Mouse (Mus musculus) kidney, adult 18-20 months (tissue): ENCODE data around the gene Slc35a3.
"Not testable (repeated sequence)": the region's sequence is repeated elsewhere in the genome, so short reads cannot be mapped to it uniquely, and the experiment has no call there.

Source experiments
- DNase-seq: peaks from one replicate; pipeline ENCODE4 v3.0.0; 2021

Slc35a3 gene

GRCm38 (mm10) chr3:116695666-116695985, 17.0 kb downstream of the Slc35a3 start:
- no peak for DNase-seq

GRCm38 (mm10) chr3:116694955-116695665, 17.5 kb downstream of the Slc35a3 start:
- DNase-seq = no peak

- DNase-seq = no peak
These were observed 18.3 kb downstream of the Slc35a3 start for GRCm38 (mm10) chr3:116694312-116694711.

- DNase-seq = no peak
These were observed 31.5 kb downstream of the Slc35a3 start, which contains the start of gene Gm43191 for GRCm38 (mm10) chr3:116681160-116681559. Gene Gm43191 (minus strand): TSS chr3:116681260.

GRCm38 (mm10) chr3:116664281-116664680, 48.4 kb downstream of the Slc35a3 start:
- not testable (repeated sequence) for DNase-seq

- DNase-seq = peak; percentile 100
These were observed 50.2 kb downstream of the Slc35a3 start, which contains the start of gene Mfsd14a for GRCm38 (mm10) chr3:116662463-116662863. Gene Mfsd14a (minus strand): TSS chr3:116662677.

- no peak for DNase-seq
These were observed 50.7 kb downstream of the Slc35a3 start for GRCm38 (mm10) chr3:116661870-116662414.

GRCm38 (mm10) chr3:116661288-116661869, 51.3 kb downstream of the Slc35a3 start:
- no peak for DNase-seq

GRCm38 (mm10) chr3:116659856-116660430, 52.7 kb downstream of the Slc35a3 start:
- no peak for DNase-seq

- DNase-seq = no peak
These were observed 53.6 kb downstream of the Slc35a3 start for GRCm38 (mm10) chr3:116658928-116659565.

GRCm38 (mm10) chr3:116656184-116656965, 56.3 kb downstream of the Slc35a3 start:
- DNase-seq = no peak

GRCm38 (mm10) chr3:116654051-116654450, 58.6 kb downstream of the Slc35a3 start:
- not testable (repeated sequence) for DNase-seq

- no peak for DNase-seq
These were observed 59.2 kb downstream of the Slc35a3 start for GRCm38 (mm10) chr3:116653278-116653945.

- no peak for DNase-seq
These were observed 60.6 kb downstream of the Slc35a3 start for GRCm38 (mm10) chr3:116652033-116652446.

- no peak for DNase-seq
These were observed 61.9 kb downstream of the Slc35a3 start for GRCm38 (mm10) chr3:116650698-116651097.

- no peak for DNase-seq
These were observed 63.8 kb downstream of the Slc35a3 start for GRCm38 (mm10) chr3:116648805-116649204.

GRCm38 (mm10) chr3:116646387-116646786, 66.2 kb downstream of the Slc35a3 start:
- no peak for DNase-seq

- no peak for DNase-seq
These were observed 70.3 kb downstream of the Slc35a3 start for GRCm38 (mm10) chr3:116642373-116642772.

- no peak for DNase-seq
These were observed 70.7 kb downstream of the Slc35a3 start for GRCm38 (mm10) chr3:116641811-116642371.

- DNase-seq = no peak
These were observed 72.6 kb downstream of the Slc35a3 start for GRCm38 (mm10) chr3:116640024-116640423.

- DNase-seq = no peak
These were observed 74.1 kb downstream of the Slc35a3 start for GRCm38 (mm10) chr3:116638572-116638971.
